Mouse (Mus musculus) left cerebral cortex, adult 8-10 months (tissue): ENCODE results near the gene Ttc9. TPM values are rescaled to one million over a fixed set of nuclear protein-coding genes. Genes with fewer than 3 reads are reported as not detected.

Experiments used
- DNase-seq, 2 experiments: peaks; one replicate each; pipeline ENCODE4 v3.0.0; 2022; ENCODE audit warnings: low spot score in 2 of 2
- total RNA-seq, 4 experiments: library from RNA; stranded (reverse); gene quantifications; 2 replicates each; pipeline ENCODE4 v1.2.4; 2022

Ttc9 gene
- total RNA-seq, 4 experiments from 2014 or later, result 45.1 to 53.9 (median 51.0) TPM

GRCm38 (mm10) chr12:81657321-81657720 lies 26.3 kb downstream of the Ttc9 start:
- DNase-seq, result no peak

- no peak for DNase-seq
Measured at GRCm38 (mm10) chr12:81658086-81658485, 27.0 kb downstream of the Ttc9 start.

- DNase-seq, result no peak
Measured at GRCm38 (mm10) chr12:81662076-81662475, 31.0 kb downstream of the Ttc9 start.

- DNase-seq, result no peak
Measured at GRCm38 (mm10) chr12:81663116-81663515, 32.1 kb downstream of the Ttc9 start.

GRCm38 (mm10) chr12:81663906-81664305 lies 32.9 kb downstream of the Ttc9 start:
- DNase-seq, result no peak

- peak in 1 of 2 experiments; percentile 15 for DNase-seq
Measured at GRCm38 (mm10) chr12:81668406-81668805, 37.4 kb downstream of the Ttc9 start.

GRCm38 (mm10) chr12:81675557-81675956 lies 44.5 kb downstream of the Ttc9 start:
- DNase-seq, result no peak

GRCm38 (mm10) chr12:81679807-81680529 lies 48.9 kb downstream of the Ttc9 start:
- no peak for DNase-seq

GRCm38 (mm10) chr12:81683395-81683794 lies 52.3 kb downstream of the Ttc9 start:
- DNase-seq, result no peak

- DNase-seq, result no peak
Measured at GRCm38 (mm10) chr12:81684096-81684495, 53.0 kb downstream of the Ttc9 start.

GRCm38 (mm10) chr12:81685981-81686380 lies 54.9 kb downstream of the Ttc9 start:
- no peak for DNase-seq

- DNase-seq, result no peak
Measured at GRCm38 (mm10) chr12:81686406-81687117, 55.5 kb downstream of the Ttc9 start.

GRCm38 (mm10) chr12:81687873-81688272 lies 56.8 kb downstream of the Ttc9 start:
- no peak for DNase-seq

GRCm38 (mm10) chr12:81688537-81688936 lies 57.5 kb downstream of the Ttc9 start:
- no peak for DNase-seq

- no peak for DNase-seq
Measured at GRCm38 (mm10) chr12:81689505-81690056, 58.5 kb downstream of the Ttc9 start.

- no peak for DNase-seq
Measured at GRCm38 (mm10) chr12:81690111-81690510, 59.1 kb downstream of the Ttc9 start.

GRCm38 (mm10) chr12:81690751-81691150 lies 59.7 kb downstream of the Ttc9 start:
- no peak for DNase-seq

- no peak for DNase-seq
Measured at GRCm38 (mm10) chr12:81691177-81691730, 60.2 kb downstream of the Ttc9 start.

- DNase-seq, result no peak
Measured at GRCm38 (mm10) chr12:81698011-81698410, 67.0 kb downstream of the Ttc9 start.

GRCm38 (mm10) chr12:81702903-81703302 lies 71.9 kb downstream of the Ttc9 start:
- DNase-seq, result no peak

GRCm38 (mm10) chr12:81712618-81713017 lies 81.6 kb downstream of the Ttc9 start:
- no peak for DNase-seq
